Mouse (Mus musculus) heart, adult 9 months (tissue): Measurements from ENCODE around the gene Map3k10.

Source experiments
- DNase-seq, 2 experiments: peaks; one replicate each; pipeline ENCODE4 v3.0.0; 2022; ENCODE audit warnings: low spot score in 2 of 2

Gene Map3k10

GRCm38 (mm10) chr7:27609285-27609684 is 65.1 kb downstream of the Map3k10 start:
- DNase-seq, result peak in 1 of 2 experiments; percentile 19

DNA sequence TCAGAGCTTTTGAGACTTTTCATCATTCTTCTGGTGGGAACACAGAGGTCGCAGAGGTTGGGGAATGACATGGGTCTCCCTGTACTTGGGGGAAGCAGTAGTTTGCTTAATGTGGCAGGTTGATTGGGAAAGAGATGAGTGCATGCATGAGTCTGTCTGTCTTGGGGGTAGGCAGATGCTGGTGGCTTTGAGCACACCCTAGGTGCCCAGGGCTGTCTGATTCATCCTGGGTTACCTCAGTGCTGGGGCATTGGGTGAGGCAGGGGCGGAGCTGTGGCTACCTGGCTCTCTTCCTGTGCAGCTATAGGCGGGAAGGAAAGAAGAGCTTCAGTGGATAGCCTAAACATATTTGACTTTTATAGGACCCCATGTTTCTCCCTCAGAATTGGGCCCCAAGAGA is 66.3 kb downstream of the Map3k10 start:
- DNase-seq, result no peak

- peak; percentile 86 for DNase-seq
These were observed 66.8 kb downstream of the Map3k10 start for GRCm38 (mm10) chr7:27607580-27607979.

DNA sequence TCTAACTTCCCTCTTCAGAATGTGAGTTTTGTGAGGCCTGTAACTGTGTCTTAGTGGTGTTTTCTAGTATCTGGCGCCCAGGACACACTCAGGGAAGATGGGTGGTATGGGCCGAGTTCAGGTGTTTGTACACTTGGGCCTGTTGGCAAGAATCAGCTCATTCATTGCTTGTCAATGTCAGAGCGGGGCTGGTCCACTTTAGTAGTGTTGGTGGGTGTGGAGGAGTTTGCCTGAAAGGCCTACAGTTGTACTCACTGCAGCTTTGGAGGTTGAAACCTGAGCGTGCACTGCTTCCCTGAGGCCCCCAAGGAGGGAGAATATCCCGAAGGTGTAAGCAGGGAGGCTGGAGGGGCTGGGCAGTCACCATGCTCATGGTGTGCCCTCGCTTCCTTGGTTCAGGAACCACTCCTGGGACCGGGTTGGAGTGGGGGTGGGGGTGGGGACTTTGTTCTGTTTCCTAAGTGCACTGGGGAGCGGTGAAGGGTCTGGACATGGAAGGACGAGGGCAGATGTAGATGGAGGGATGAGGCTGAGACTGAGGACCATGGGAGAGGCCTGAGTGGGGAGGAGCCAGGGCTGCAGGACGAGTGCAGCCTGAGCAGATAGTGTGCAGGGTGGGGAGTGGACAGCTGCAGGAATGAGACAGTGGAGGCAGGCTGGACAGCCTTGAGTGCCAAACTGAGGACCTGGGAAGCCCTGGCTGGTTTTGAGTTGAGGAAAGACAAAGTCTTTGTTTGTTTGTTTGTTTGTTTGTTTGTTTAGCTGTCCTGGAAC is 67.7 kb downstream of the Map3k10 start:
- DNase-seq, result no peak
